Mouse (Mus musculus): ENCODE measurements around the gene Inka1.

The Inka1 gene

DNA sequence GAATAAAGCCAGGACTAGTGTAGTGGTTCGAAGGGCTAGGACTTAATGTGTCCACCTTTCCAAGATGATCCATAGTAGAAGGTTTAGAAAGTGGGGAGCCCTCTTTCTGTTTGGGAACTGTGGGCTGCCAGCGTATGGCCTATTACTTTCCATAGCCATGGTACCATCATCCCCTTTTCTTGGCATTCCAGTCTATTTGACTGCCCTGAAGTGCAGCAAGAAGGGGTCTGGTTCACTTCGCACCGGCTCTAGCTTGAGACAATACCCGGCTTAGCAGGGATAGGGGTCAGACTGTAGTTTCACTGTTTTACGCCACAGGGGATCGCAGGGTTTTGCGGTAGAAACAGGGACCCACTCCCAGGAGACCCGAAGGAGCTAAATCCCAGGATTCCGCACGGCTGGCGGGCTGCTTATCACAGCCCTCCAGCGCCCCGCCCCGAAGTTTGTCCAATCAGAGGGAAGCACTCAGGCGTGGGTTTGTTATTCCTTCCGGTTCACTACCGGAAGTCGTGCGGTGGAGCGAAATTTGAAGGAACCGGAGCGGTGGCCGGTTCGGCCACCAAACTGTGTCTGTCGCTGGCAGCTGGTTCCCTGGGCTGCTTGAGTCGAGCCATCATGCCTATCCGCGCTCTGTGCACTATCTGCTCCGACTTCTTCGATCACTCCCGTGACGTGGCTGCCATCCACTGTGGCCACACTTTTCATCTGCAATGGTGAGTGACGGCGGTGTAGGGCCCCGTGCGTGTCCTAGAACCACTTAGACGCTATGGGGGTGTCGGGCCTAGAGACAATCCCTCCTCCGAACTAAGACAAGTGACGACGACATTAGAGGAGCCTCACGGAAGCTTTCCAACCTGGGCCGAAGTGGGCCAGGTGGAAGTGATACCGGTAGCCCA, 35.0 kb downstream of the Inka1 start:
- DNase-seq (ENCODE audit: low read depth): peak; percentile 70

DNA sequence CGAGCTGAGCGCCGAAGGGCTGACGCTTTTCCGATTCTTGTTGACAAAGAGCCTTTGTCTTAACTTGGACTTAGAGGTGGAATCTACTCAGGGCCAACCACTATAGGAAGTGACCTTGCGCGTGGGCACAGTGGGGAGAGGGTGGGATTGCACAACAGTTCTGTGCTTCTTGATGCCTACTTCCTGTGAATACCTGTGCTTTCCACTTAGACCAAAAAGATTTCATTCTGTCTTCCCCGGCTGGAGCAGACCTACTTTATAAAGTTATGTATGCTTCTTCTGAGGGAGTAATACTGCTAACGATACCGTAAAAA, 35.8 kb downstream of the Inka1 start, which contains the start of gene Traip:
Gene Traip (plus strand): TSS at position 215 of the 314 bp plus-strand sequence.
- no peak for DNase-seq (ENCODE audit: low read depth)

DNA sequence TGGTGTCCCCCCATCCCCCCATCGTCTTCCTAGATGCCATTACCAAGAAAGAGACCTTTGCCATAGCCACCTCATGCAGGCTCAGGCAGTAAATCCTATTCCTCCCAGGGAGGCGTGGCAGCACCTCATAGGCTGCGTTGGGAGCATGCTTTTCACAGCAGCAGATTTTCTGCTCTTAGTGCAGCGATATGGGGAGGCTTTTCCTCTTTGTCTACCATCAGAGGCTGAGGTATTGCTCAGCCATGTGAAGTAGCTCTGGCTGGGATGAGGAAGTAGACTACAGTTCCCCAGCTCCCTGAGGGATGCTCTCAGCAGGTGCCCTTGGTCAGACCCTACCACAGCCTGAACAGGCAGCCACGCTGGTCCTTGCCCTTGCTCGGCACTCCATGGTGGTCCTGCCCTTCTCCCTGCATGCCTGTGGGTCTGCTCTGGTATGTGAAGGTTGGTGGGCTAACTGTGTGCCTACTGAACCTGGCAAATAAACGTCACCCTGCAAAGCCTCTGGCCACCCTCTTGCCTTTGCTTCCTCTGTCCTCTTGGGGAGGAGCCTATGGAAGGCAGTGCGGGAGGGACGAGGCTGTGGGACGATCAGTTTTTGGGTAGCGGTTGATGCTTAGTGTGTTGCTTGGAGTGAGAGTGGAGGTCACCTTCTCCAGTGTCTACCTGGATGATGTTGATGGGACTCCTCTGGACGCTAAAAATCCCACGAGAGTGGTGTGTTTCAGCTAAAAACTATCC, 36.3 kb downstream of the Inka1 start:
- no peak for DNase-seq (ENCODE audit: low read depth)

DNA sequence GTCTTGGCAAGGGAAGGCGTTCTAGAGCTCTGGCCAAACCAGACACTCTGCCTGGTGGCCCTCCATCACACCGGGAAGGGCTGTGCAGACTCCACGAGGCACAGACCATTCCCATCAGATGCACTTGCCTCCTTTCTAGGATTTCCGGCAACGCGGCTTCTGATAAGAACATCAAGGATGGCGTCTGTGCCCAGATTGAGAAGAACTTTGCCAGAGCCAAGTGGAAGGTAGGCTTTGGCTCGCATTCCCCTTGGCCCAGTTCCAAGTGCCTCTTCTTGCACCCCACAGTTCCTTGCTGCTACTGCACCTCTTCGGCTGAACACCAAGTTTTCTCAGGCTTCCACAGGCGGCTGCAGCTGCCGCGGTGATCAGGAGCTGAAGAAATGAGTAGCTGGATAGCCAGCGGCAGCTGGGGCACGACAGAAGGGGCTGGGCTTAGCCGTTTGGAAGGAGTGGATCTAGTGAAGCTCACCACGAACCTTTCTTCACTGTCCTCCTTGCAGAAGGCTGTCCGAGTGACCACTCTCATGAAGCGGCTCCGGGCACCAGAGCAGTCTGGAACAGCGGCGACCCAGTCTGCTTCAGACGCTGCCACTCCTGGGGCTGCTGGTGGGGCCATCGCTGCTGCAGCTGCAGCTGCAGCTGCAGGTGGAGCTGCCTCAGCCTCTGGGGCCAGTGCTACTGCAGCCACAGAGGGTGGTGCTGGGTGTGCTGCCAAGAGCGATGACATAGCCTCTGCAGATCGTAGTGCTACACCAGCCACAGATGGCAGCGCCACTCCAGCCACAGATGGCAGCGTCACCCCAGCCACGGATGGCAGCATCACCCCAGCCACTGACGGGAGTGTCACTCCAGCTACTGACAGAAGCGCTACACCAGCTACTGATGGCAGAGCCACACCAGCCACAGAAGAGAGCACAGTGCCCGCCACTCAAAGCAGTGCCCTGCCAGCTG, 38.2 kb downstream of the Inka1 start:
- no peak for DNase-seq (ENCODE audit: low read depth)

DNA sequence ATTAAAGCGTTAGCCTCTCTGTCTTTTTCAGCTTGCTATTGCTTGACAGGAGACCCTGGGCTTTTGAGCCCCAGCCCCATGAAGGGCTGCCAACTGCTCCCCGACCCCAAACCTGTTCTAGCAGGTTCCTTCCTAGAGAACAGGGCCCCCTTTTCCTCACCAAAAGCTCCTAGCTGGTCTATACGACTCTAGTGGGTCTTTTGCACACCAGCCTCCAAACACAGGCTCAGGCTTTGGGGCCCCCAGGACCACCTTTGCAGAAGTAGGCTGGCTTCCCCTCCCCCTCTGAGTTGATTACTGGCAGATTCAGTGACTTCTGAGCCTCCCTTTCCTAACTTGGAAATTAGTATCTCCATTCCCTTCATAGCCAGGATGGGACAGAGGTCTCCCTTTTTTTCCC, 48.8 kb downstream of the Inka1 start:
- no peak for DNase-seq (ENCODE audit: low read depth)

DNA sequence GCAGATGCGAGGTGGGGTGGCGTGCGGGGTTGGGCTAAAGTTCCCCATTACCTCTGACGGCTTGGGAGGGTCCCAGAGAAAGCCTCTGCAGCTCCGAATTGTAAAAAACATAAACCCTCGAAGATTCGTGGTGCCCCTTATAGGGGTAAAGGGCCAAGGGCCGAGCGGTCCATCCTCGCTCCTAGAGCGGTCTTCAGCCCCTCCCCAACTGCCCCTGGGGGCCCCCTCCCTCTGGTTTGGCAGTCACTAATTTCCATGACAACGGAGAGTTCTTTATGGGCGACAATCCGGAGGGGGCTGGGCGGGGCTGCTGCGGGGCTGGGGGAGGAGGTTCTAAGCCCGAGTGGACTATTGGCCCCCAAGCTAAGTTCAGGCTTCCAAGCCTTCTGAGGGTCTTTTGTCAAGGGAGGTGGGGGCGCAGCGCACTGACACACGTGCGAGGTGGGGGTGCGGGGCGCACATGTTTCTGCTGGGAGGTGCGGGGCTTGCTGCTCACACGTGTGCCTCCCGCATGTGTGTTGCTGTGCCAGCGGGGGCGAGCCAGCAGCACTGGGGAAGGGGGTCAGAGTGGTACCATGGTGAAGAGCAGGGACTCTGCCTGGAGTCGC, 49.4 kb downstream of the Inka1 start:
- DNase-seq (ENCODE audit: low read depth): no peak

DNA sequence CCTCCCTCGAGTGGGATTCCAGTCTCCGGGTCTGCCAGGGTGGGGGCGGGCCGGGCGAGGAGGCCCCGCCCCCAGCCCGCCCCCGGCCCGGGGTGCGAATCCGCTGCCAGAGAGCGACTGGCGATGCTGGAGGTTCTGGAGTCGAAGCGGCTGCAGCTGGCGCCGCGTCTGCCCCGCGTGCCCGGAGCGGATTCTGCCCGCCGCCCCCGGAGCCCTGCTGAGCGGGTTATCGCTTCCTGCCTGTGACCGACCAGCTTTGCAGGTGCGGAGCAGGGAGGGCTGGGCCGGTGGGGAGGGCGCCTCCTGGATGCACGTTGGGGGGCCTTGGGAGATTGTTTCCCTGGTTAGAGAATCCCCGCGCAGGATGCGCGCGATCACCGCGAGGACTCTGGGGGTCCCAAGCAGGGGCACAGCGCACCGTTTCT, 49.9 kb downstream of the Inka1 start:
- DNase-seq (ENCODE audit: low read depth): no peak

DNA sequence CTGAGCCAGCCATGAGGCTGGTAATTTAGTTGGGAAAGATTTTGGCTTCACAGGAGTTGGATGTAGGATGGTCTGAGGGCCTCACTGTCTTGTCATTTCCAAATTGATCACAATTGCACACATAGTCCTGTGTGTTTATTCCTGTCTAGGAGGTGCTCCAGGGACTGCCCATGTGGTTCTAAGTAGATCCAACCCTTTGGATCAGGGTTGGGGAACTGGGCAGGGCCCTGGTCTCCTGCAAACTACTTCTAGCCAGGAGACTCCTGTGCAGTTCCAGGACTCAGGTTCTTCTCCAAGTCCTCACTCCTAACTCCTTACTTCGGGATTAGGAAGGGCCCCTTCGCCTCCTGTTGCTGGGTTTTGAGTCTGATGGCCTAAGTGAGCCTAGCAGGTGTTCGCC, 50.3 kb downstream of the Inka1 start, which contains the start of gene Camkv:
Gene Camkv (plus strand): TSS at position 301 of the 400 bp plus-strand sequence.
- DNase-seq (ENCODE audit: low read depth): no peak
